Mouse (Mus musculus) ES-E14 (cell line): ENCODE data around the gene Fam171a1. TPM values are rescaled to one million over a fixed set of nuclear protein-coding genes. Genes with fewer than 3 reads are reported as not detected.
"Not testable (repeated sequence)": the region's sequence is repeated elsewhere in the genome, so short reads cannot be mapped to it uniquely, and the experiment has no call there.

Experiments used
- DNase-seq: peaks from one replicate; pipeline ENCODE4 v3.0.0-alpha.2; 2013; ENCODE audit warnings: low read depth, low spot score
- H3K27ac ChIP-seq: 2 replicates; pipeline ENCODE4 v1.5.1; 2012; ENCODE audit warnings: low read depth, mild to moderate bottlenecking, low read length, moderate library complexity, mixed read lengths; ENCODE audit not compliant: poor library complexity, insufficient read depth, severe bottlenecking
- H3K36me3 ChIP-seq: 2 replicates; pipeline ENCODE4 v1.6.1; 2012; ENCODE audit warnings: mild to moderate bottlenecking, low read length, moderate library complexity, mixed read lengths; ENCODE audit not compliant: control insufficient read depth, poor library complexity, insufficient read depth, severe bottlenecking
- H3K4me1 ChIP-seq, 2 experiments: fragments of 150-350 bp in 1 of 2; sonication (generic) in 1 of 2; 2 replicates each; pipeline ENCODE4 v1.6.1; 2012; ENCODE audit warnings: low read length in 2 of 2, mild to moderate bottlenecking in 1 of 2, mixed read lengths in 1 of 2; ENCODE audit not compliant: control insufficient read depth in 2 of 2, insufficient read depth in 2 of 2, poor library complexity in 1 of 2
- H3K4me3 ChIP-seq, 2 experiments: fragments of 150-350 bp in 1 of 2; sonication (generic) in 1 of 2; 2 replicates each; pipeline ENCODE4 v1.5.1; 2012; ENCODE audit warnings: low read length in 2 of 2, low read depth in 1 of 2, mild to moderate bottlenecking in 1 of 2, mixed read lengths in 1 of 2; ENCODE audit not compliant: insufficient read depth in 1 of 2, poor library complexity in 1 of 2, severe bottlenecking in 1 of 2
- H3K9ac ChIP-seq: 2 replicates; pipeline ENCODE4 v1.6.1; 2012; ENCODE audit warnings: low read depth, mild to moderate bottlenecking, low read length, mixed read lengths; ENCODE audit not compliant: poor library complexity, insufficient read depth, severe bottlenecking
- H3K9me3 ChIP-seq: fragments of 150-350 bp; sonication (generic); 2 replicates; pipeline ENCODE4 v1.6.1; 2012; ENCODE audit warnings: low read depth, mild to moderate bottlenecking, low read length; ENCODE audit not compliant: control insufficient read depth, insufficient read depth
- CHD2 ChIP-seq: IDR thresholded peaks from 2 replicates; pipeline ENCODE4 v1.6.1; 2014; ENCODE audit warnings: mild to moderate bottlenecking, low read depth, low read length, inconsistent platforms
- HCFC1 ChIP-seq: IDR thresholded peaks from 2 replicates; pipeline ENCODE4 v1.6.1; 2012; ENCODE audit warnings: low read length, inconsistent platforms, borderline replicate concordance; ENCODE audit not compliant: insufficient read depth
- MAFK ChIP-seq: IDR thresholded peaks from 2 replicates; pipeline ENCODE4 v1.6.1; 2014; ENCODE audit warnings: mild to moderate bottlenecking, low read depth, low read length, inconsistent platforms; ENCODE audit not compliant: insufficient read depth
- ZC3H11A ChIP-seq: IDR thresholded peaks from 2 replicates; pipeline ENCODE4 v1.6.1; 2012; ENCODE audit warnings: low read depth, mild to moderate bottlenecking, inconsistent platforms, low read length, borderline replicate concordance
- ZNF384 ChIP-seq: IDR thresholded peaks from 2 replicates; pipeline ENCODE4 v1.6.1; 2012; ENCODE audit warnings: low read depth, low read length, inconsistent platforms
- in situ Hi-C, 2 experiments: fragments of 600-800 bp; cut with MboI; formaldehyde crosslinking; loops; one replicate each; pipeline ENCODE4 v1.15.1; 2025; ENCODE audit warnings: low sequenced_read_pairs in 2 of 2, inconsistent platforms in 1 of 2; ENCODE audit not compliant: unreplicated experiment in 2 of 2
- total RNA-seq: library from RNA; depleted of rRNA; stranded (reverse); fragments of 300-350 nt; gene quantifications from 2 replicates; pipeline ENCODE4 v1.2.3, GENCODE M21; 2012; rRNA removed

The Fam171a1 gene
- 6.6 and 8.1 TPM in 2 replicates for total RNA-seq

DNA sequence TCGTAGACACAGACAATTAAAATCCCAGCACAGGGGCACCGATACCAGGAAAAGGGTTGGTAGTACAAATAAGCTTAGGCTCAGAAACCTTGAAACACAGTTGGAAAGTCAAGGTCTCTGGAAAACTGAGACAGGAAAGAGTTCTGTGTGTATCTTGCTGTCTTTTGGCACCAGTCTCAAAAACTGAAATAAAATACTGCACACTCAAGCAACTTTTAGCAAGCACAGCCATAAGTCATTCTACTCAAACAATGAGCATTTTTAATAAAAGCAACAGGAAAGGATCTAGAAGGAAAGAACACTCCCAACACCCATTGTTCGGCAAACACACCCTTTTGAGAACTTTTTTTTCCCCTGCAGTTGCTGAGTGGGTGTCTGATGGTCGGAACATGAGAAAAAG is at the start of gene Fam171a1:
TSS of gene Fam171a1 (plus strand) at position 359 of the 400 bp plus-strand sequence.
- DNase-seq = no peak
- Histone ChIP-seq H3K9me3 (no peaks in the 10 kb centered on the region), H3K4me3 (no peak within 1 kb of the TSS), H3K27ac (no peak within 1 kb of the TSS), H3K9ac (no peak within 1 kb of the TSS), H3K4me1 (no peaks in the 10 kb centered on the region), H3K36me3 (no peaks in the 10 kb centered on the region)
- TF ChIP-seq ZNF384 (no peak), MAFK (no peak), ZC3H11A (no peak), HCFC1 (no peak), CHD2 (no peak)
- in situ Hi-C loops = no loop called here

DNA sequence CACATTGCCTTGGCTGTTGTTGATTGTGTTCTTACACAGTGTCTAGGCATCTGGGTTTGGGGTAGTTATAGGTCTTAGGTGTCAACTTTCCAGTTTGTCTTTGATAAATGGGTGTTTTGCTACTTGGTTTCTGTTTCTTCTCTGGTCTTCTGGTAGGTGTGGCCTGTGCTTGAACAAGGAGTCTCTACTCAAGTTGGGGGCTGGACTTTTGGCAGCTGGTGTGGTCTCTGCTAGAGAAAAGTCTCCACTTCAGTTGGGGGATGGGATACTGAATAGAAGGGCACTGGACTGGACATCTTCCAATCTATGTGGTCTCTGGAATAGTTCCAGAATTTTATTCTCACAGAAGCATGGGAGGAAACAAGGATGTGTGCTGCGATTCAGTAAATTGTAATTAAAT is 44.9 kb upstream of the Fam171a1 start:
- no peak for TF ChIP-seq ZC3H11A
- TF ChIP-seq CHD2 = no peak
- TF ChIP-seq HCFC1 = no peak
- TF ChIP-seq MAFK = no peak
- TF ChIP-seq ZNF384 = no peak

DNA sequence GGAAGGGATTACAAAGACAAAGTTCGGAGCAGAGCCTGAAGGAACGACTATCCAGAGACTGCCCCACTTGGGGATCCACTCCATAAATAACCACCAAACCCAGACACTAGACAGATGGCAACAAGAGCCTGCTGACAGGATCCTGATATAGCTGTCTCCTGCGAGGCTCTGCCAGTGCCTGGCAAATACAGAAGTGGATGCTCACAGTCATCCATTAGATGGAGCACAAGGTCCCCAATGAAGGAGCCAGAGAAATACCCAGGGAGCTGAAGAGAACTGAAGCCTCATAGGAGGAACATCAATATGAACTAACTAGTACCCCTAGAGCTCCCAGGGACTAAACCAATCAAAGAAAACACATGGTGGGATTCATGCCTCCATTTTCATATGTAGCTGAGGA is 25.7 kb upstream of the Fam171a1 start:
- DNase-seq = not testable (repeated sequence)

More for the DNA sequence above, 44.9 kb upstream of the Fam171a1 start:
- H3K4me3 ChIP-seq = no peak overlapping the region
- no peak overlapping the region for H3K9ac ChIP-seq
- no peaks in the 10 kb centered on the region for H3K4me1 ChIP-seq
- no peak for DNase-seq
- in situ Hi-C loops = no loop called here
- H3K36me3 ChIP-seq = no peaks in the 10 kb centered on the region
- H3K9me3 ChIP-seq = no peaks in the 10 kb centered on the region
- H3K27ac ChIP-seq = no peak overlapping the region

DNA sequence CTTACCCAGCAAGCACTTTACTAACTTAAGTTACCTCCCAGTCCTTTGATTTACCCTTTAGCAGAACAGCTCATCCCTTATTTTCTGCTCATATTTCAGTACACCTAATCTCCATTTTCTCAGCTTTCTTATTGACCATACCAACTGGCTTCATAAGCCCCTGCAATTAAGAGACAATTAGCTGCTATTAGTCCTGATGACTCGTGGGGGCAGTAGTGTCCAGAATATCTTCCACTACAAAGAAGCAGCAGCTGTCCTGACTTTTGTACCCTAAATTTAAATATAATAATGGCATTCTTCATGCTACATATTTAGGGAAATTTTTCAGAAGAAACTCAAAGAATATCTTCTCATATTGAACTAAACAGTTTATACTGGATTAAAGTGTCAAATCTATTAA is 24.8 kb upstream of the Fam171a1 start:
- TF ChIP-seq ZC3H11A (no peak), CHD2 (no peak), MAFK (no peak), HCFC1 (no peak), ZNF384 (no peak)
- no peaks in the 10 kb centered on the region for H3K36me3 ChIP-seq
- H3K27ac ChIP-seq = no peak overlapping the region
- no peak overlapping the region for H3K4me3 ChIP-seq
- H3K9me3 ChIP-seq = no peaks in the 10 kb centered on the region
- no peak for DNase-seq
- no peaks in the 10 kb centered on the region for H3K4me1 ChIP-seq
- in situ Hi-C loops = no loop called here
- no peak overlapping the region for H3K9ac ChIP-seq

More for the DNA sequence above, 25.7 kb upstream of the Fam171a1 start:
- H3K36me3 ChIP-seq, in situ Hi-C loops, H3K4me3 ChIP-seq, H3K4me1 ChIP-seq, H3K27ac ChIP-seq, H3K9ac ChIP-seq, H3K9me3 ChIP-seq: not testable (repeated sequence)

DNA sequence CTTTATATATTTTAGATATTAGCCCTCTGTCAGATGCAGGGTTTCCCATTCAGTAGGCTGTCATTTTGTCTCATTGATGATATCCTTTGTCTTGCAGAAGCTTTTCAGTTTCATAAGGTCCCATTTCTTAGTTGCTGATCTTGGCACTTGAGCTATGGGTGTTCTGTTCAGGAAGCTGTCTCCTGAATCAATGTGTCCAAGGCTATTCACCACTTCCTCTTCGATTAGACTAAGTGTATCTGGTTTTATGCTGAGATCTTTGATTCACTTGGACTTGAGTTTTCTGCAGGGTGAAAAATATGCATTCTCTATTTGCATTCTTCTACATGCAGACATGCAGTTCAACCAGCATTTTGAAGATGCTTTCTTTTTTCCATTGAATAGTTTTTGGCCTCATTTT is 17.9 kb upstream of the Fam171a1 start:
- no peak overlapping the region for H3K9ac ChIP-seq
- in situ Hi-C loops = no loop called here
- H3K9me3 ChIP-seq = no peaks in the 10 kb centered on the region
- no peak overlapping the region for H3K4me3 ChIP-seq
- H3K27ac ChIP-seq = no peak overlapping the region
- peaks cover 2% of the 10 kb centered on the region in 2 experiments; a peak in 2 of 4 replicates for H3K4me1 ChIP-seq
- H3K36me3 ChIP-seq = no peaks in the 10 kb centered on the region
- DNase-seq = no peak
- no peak for TF ChIP-seq ZNF384
- TF ChIP-seq MAFK = no peak
- TF ChIP-seq CHD2 = no peak
- TF ChIP-seq ZC3H11A = no peak
- TF ChIP-seq HCFC1 = no peak
